Mouse (Mus musculus): ENCODE results near the gene Lmo3.

- TF ChIP-seq MAFK (IDR thresholded peaks at IDR 0.05; ENCODE audit: insufficient read depth, low read depth, low read length) (no peak), ZC3H11A (IDR thresholded peaks at IDR 0.05; ENCODE audit: borderline replicate concordance, low read depth, low read length) (no peak), HCFC1 (IDR thresholded peaks at IDR 0.05; ENCODE audit: borderline replicate concordance, insufficient read depth, low read length) (no peak), CHD2 (IDR thresholded peaks at IDR 0.05; ENCODE audit: low read depth, low read length) (no peak), ZNF384 (IDR thresholded peaks at IDR 0.05; ENCODE audit: low read depth, low read length) (no peak)
Observed at GRCm38 (mm10) chr6:138503946-138504345, 77.8 kb downstream of the Lmo3 start.

All from ES-E14 (cell line).